Comparison of ENCODE assay signal across 19 mouse cellular contexts in the genomic region with DNA sequence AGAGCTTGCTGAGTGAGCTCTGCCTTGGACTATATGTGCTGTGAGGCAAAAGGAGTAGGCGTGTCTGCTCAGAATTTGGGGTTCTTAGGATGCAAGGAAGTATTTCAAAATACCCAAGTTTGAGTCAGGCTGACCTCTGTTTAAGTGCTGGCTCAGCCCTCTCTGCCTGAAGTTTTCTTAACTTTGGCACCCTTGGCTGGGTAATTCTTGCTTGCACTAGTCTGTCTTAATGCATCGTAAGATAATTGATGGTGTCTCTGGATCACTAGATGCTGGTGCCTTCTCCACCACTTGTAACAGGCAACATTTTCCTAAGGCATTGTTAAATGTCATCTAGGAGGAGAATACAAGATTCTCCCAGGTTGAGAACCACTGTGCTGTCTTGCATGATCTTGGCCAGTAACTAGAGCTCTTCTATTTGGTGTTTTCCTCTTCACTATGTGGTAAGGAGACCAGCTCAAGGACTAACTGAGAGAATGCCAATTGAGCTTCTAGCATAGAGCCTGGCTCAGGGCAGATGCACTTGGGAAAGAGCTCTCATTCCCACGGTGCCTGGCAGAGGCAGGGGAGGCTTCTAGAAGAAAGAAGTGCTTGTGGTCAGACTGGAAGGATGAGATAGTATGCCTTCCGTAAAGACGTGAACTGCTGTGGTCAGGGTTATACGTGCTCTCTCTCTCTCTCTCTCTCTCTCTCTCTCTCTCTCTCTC.
"Had no signal": no experiment of that assay in that cellular context is flagged by ENCODE, and none has a peak within 500 bp of the region (broad histone marks: within the 10 kb centered on the region; RNA-seq: fewer than 3 reads in every experiment).

No protein-coding gene starts in this region.

- DNase-seq: kidney, adult 9 months; kidney, postnatal 14 days; kidney, postnatal 4 days; liver; lung, adult 18-20 months; lung, postnatal 10 days; lung, postnatal 36 days; thymus, adult 18-20 months; thymus, postnatal 36 days had no signal

- H3K36me3 ChIP-seq: limb, embryonic 10.5 days; limb, embryonic 13.5 days; liver, embryonic 12.5 days; liver, embryonic 15.5 days; lung, embryonic 15.5 days; midbrain, embryonic 12.5 days; midbrain, embryonic 15.5 days; neural tube, embryonic 12.5 days; neural tube, embryonic 15.5 days had no signal

- ATAC-seq: liver, embryonic 12.5 days; midbrain, embryonic 15.5 days had no signal

- H3K27ac ChIP-seq: liver, embryonic 12.5 days; liver, embryonic 15.5 days; lung, embryonic 15.5 days; midbrain, embryonic 12.5 days; midbrain, embryonic 15.5 days; neural tube, embryonic 12.5 days; neural tube, embryonic 15.5 days had no signal

- H3K9ac ChIP-seq: limb, embryonic 13.5 days; liver, embryonic 12.5 days; liver, embryonic 15.5 days; lung, embryonic 15.5 days; midbrain, embryonic 12.5 days; midbrain, embryonic 15.5 days; neural tube, embryonic 12.5 days; neural tube, embryonic 15.5 days had no signal

- H3K4me2 ChIP-seq: limb, embryonic 13.5 days; liver, embryonic 12.5 days; liver, embryonic 15.5 days; lung, embryonic 15.5 days; midbrain, embryonic 12.5 days; midbrain, embryonic 15.5 days; neural tube, embryonic 12.5 days; neural tube, embryonic 15.5 days had no signal

- H3K9me3 ChIP-seq: limb, embryonic 10.5 days; limb, embryonic 13.5 days; liver, embryonic 12.5 days; liver, embryonic 15.5 days; lung, embryonic 15.5 days; midbrain, embryonic 12.5 days; midbrain, embryonic 15.5 days; neural tube, embryonic 12.5 days; neural tube, embryonic 15.5 days had no signal

- H3K27me3 ChIP-seq: limb, embryonic 13.5 days; liver, embryonic 12.5 days; liver, embryonic 15.5 days; lung, embryonic 15.5 days; megakaryocyte, embryonic 14.5 days; midbrain, embryonic 12.5 days; midbrain, embryonic 15.5 days; neural tube, embryonic 12.5 days; neural tube, embryonic 15.5 days had no signal

- H3K4me1 ChIP-seq: liver, embryonic 15.5 days; megakaryocyte, embryonic 14.5 days; neural tube, embryonic 12.5 days had no signal

- H3K4me3 ChIP-seq: limb, embryonic 10.5 days; limb, embryonic 13.5 days; liver, embryonic 12.5 days; liver, embryonic 15.5 days; lung, embryonic 15.5 days; megakaryocyte, embryonic 14.5 days; midbrain, embryonic 12.5 days; midbrain, embryonic 15.5 days; neural tube, embryonic 12.5 days; neural tube, embryonic 15.5 days had no signal
